Mouse (Mus musculus): ENCODE results near the gene Cep170. TPM values are rescaled to one million over a fixed set of nuclear protein-coding genes. Genes with fewer than 3 reads are reported as not detected.

Gene Cep170
- polyA plus RNA-seq, 1 experiment: 22.9 TPM

DNA sequence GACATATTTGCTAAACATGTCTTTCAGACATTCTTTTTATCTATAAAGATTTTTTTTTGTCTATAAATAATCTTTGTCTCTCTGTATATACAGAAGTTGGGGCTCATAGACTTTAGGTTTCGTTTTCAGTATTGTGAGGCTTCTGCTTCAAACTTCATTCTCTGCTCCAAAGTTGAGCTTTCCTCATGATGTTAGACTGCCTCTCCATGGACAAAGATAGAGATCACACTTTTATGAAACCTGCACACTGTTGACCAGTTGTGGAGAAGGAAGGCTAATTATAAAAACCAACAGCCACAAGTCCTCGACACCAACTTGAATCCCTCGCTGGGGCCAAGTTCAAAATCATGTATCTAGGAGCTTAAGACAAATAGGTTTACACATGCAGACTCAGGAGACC is 115.2 kb downstream of the Cep170 start:
- no peak for DNase-seq
- Histone ChIP-seq H3K4me1 (replicated peaks; ENCODE audit: control insufficient read depth, insufficient read depth, low read length) (no peaks in the 10 kb centered on the region), H3K36me3 (ENCODE audit: control insufficient read depth, insufficient read depth, low read length) (no peaks in the 10 kb centered on the region), H3K4me3 (ENCODE audit: control insufficient read depth, insufficient read depth, low read length) (no peak overlapping the region), H3K27ac (ENCODE audit: control insufficient read depth, insufficient read depth, low read length) (no peak overlapping the region), H3K27me3 (ENCODE audit: control insufficient read depth, insufficient read depth, low read length) (no peaks in the 10 kb centered on the region)
- no peak for TF ChIP-seq POLR2A (IDR thresholded peaks at IDR 0.05; ENCODE audit: control insufficient read depth, extremely low read depth, insufficient read depth, low read length, poor library complexity)
- no peak for TF ChIP-seq CTCF (IDR thresholded peaks at IDR 0.05; ENCODE audit: borderline replicate concordance, control insufficient read depth, extremely low read depth, insufficient read depth, low read length, poor library complexity)
- WGBS: 82% methylated on average over 3 of the region's 3 CpGs

DNA sequence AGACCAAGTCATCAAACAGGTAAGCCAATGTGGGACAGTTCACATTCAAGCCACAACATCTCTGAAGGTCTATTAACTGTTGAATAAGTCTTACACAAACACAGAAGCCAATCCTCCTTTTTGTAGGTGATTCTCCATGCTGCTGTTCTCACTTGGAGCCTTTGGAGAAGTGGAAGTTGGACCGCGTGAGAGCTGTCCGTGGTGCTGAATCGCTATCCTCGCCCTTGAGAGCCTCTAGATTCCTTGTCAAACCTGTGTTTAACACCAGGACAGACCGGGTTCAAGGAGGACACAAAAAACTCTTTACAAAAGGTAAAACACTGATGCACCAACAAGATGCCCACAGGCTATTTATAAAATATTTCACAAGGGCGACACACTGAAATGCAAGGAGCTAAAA is 116.8 kb downstream of the Cep170 start:
- peak; percentile 4 for DNase-seq
- 32% methylated on average over 7 of the region's 7 CpGs for WGBS

DNA sequence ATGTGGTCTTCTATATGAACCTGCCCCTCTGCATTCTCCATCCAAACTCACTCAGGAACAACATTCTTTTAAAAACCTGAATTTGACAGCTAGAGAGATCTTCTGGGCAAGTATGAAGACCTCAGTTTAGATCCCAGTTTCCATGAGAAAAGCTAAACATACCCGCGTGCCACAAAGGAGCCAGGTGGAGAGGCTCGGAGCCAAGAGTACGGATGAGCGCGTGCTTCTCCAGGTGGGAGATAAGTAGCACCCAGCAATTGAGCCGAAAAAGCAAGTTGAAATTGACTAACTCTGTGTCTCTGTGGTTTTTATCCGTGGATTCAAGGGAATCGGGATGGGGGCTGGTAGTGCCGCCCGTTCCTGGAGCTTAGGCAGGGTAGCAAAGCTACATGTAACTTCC is 122.8 kb downstream of the Cep170 start:
- Histone ChIP-seq H3K4me3 (ENCODE audit: control insufficient read depth, insufficient read depth, low read length) (no peak overlapping the region), H3K27me3 (ENCODE audit: control insufficient read depth, insufficient read depth, low read length) (no peaks in the 10 kb centered on the region), H3K36me3 (ENCODE audit: control insufficient read depth, insufficient read depth, low read length) (no peaks in the 10 kb centered on the region), H3K4me1 (replicated peaks; ENCODE audit: control insufficient read depth, insufficient read depth, low read length) (no peaks in the 10 kb centered on the region), H3K27ac (ENCODE audit: control insufficient read depth, insufficient read depth, low read length) (no peak overlapping the region)
- 96% methylated on average over 11 of the region's 11 CpGs for WGBS
- no peak for DNase-seq
- no peak for TF ChIP-seq CTCF (IDR thresholded peaks at IDR 0.05; ENCODE audit: borderline replicate concordance, control insufficient read depth, extremely low read depth, insufficient read depth, low read length, poor library complexity)
- no peak for TF ChIP-seq POLR2A (IDR thresholded peaks at IDR 0.05; ENCODE audit: control insufficient read depth, extremely low read depth, insufficient read depth, low read length, poor library complexity)

More for the DNA sequence above, 116.8 kb downstream of the Cep170 start:
- Histone ChIP-seq H3K27me3 (ENCODE audit: control insufficient read depth, insufficient read depth, low read length) (no peaks in the 10 kb centered on the region), H3K36me3 (ENCODE audit: control insufficient read depth, insufficient read depth, low read length) (no peaks in the 10 kb centered on the region), H3K27ac (ENCODE audit: control insufficient read depth, insufficient read depth, low read length) (no peak overlapping the region), H3K4me1 (replicated peaks; ENCODE audit: control insufficient read depth, insufficient read depth, low read length) (no peaks in the 10 kb centered on the region), H3K4me3 (ENCODE audit: control insufficient read depth, insufficient read depth, low read length) (no peak overlapping the region)
- no peak for TF ChIP-seq CTCF (IDR thresholded peaks at IDR 0.05; ENCODE audit: borderline replicate concordance, control insufficient read depth, extremely low read depth, insufficient read depth, low read length, poor library complexity)
- TF ChIP-seq POLR2A (IDR thresholded peaks at IDR 0.05; ENCODE audit: control insufficient read depth, extremely low read depth, insufficient read depth, low read length, poor library complexity): no peak

DNA sequence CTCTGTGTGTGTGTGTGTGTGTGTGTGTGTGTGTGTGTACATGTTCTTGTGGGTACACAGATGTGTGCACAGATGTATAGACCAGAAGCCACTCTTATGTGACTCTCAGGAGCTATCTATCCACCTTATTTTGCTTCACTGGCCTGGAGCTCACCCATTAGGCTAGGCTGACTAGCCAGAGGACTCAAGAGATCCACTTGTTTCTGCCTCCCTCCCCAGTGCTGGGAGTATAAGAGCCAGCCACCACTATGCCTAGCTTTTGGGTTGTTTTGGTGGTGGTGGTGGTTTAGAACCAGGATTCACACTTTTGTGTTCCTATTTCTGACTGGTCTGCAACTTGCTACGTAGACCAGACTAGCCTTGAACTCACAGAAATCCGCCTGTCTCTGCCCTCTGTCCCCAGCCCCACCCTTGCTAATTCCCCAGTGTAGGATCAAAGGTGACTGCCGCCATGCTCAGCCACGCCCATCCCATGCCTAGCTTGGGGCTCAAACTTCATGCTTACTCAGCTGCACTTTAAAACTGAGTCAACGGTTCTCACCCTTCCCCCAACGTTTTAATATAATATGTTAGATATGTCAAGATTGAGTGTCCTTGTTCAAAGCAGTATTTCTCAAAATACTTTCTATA is 125.5 kb downstream of the Cep170 start:
- no peak overlapping the region for H3K27ac ChIP-seq (ENCODE audit: control insufficient read depth, insufficient read depth, low read length)
- no peaks in the 10 kb centered on the region for H3K4me1 ChIP-seq (replicated peaks; ENCODE audit: control insufficient read depth, insufficient read depth, low read length)
- 84% methylated on average over 6 of the region's 6 CpGs for WGBS
- H3K36me3 ChIP-seq (ENCODE audit: control insufficient read depth, insufficient read depth, low read length): no peaks in the 10 kb centered on the region
- no peak overlapping the region for H3K4me3 ChIP-seq (ENCODE audit: control insufficient read depth, insufficient read depth, low read length)
- H3K27me3 ChIP-seq (ENCODE audit: control insufficient read depth, insufficient read depth, low read length): no peaks in the 10 kb centered on the region
- TF ChIP-seq CTCF (IDR thresholded peaks at IDR 0.05; ENCODE audit: borderline replicate concordance, control insufficient read depth, extremely low read depth, insufficient read depth, low read length, poor library complexity) (no peak), POLR2A (IDR thresholded peaks at IDR 0.05; ENCODE audit: control insufficient read depth, extremely low read depth, insufficient read depth, low read length, poor library complexity) (no peak)
- DNase-seq: no peak

Other genes starting within 250 kb of the Cep170 start
- gene Sdccag8, start 593 bp upstream of the Cep170 start, polyA plus RNA-seq (2012; rRNA removed): 5.1 and 6.2 TPM in 2 replicates